In genomic region chr10:91545421-91545820, GRCm38 (mm10) we compare ENCODE assay signal across 8 mouse cellular contexts.
"Had no signal": no experiment of that assay in that cellular context is flagged by ENCODE, and none has a peak within 500 bp of the region (broad histone marks: within the 10 kb centered on the region; RNA-seq: fewer than 3 reads in every experiment).

No protein-coding gene starts in this region.

- H3K36me3 ChIP-seq: limb, embryonic 13.5 days; neural tube, embryonic 12.5 days; stomach, embryonic 15.5 days had no signal

- DNase-seq: thymus, adult 2 months; thymus, postnatal 25 days had no signal

- H3K4me1 ChIP-seq: stomach, embryonic 15.5 days had no signal

- H3K4me3 ChIP-seq: limb, embryonic 13.5 days; myocyte; neural tube, embryonic 12.5 days; stomach, embryonic 15.5 days had no signal

- H3K27ac ChIP-seq: kidney, postnatal 0 days; limb, embryonic 13.5 days; liver, embryonic 14.5 days; neural tube, embryonic 12.5 days; stomach, embryonic 15.5 days had no signal

- H3K9me3 ChIP-seq: limb, embryonic 13.5 days; neural tube, embryonic 12.5 days; stomach, embryonic 15.5 days had no signal

- H3K4me2 ChIP-seq: limb, embryonic 13.5 days; neural tube, embryonic 12.5 days; stomach, embryonic 15.5 days had no signal

- H3K9ac ChIP-seq: limb, embryonic 13.5 days; liver, embryonic 14.5 days; neural tube, embryonic 12.5 days; stomach, embryonic 15.5 days had no signal

- H3K27me3 ChIP-seq: neural tube, embryonic 12.5 days; stomach, embryonic 15.5 days had no signal
